ENCODE assay signal across 9 mouse cellular contexts in genomic region chr1:180848511-180849241, GRCm38 (mm10). TPM values are rescaled to one million over a fixed set of nuclear protein-coding genes. Genes with fewer than 3 reads are reported as not detected.
DNase-seq lines count a peak whose midpoint lies in the region; ATAC-seq and TF ChIP-seq lines count a peak whose summit lies in the region.
"Had no signal": no experiment of that assay in that cellular context is flagged by ENCODE, and none has a peak within 500 bp of the region (broad histone marks: within the 10 kb centered on the region; RNA-seq: fewer than 3 reads in every experiment).

No protein-coding gene starts in this region.

- WGBS in forebrain, embryonic 15.5 days, result 6% methylated on average over 11 of the region's 11 CpGs
- 9% methylated on average over 11 of the region's 11 CpGs for WGBS in liver, postnatal 0 days (ENCODE audit: insufficient replicate concordance)
- WGBS in neural tube, embryonic 12.5 days, result 15% methylated on average over 11 of the region's 11 CpGs
- WGBS in thymus, adult 2 months, result under 1% methylated on average over 11 of the region's 11 CpGs

- H3K4me2 ChIP-seq in forebrain, embryonic 15.5 days (replicated peaks), result peak overlapping the region; percentile 56
- peak overlapping the region; percentile 76 for H3K4me2 ChIP-seq in liver, postnatal 0 days (ENCODE audit: low read depth, low read length)
- peak overlapping the region; percentile 58 for H3K4me2 ChIP-seq in neural tube, embryonic 12.5 days (replicated peaks)

- TF ChIP-seq EP300 in ES-Bruce4 (IDR thresholded peaks at IDR 0.05; ENCODE audit: insufficient read depth, low read depth, low read length), result 0 out of 2 replicates have a peak, but pooled peaks have one; percentile 30
- TF ChIP-seq EP300 in liver, postnatal 0 days (IDR thresholded peaks at IDR 0.05; ENCODE audit: low read depth), result no peak; the same call in 1 of the 2 replicates

- peak; percentile 33 for ATAC-seq in forebrain, embryonic 15.5 days (replicated peaks)
- ATAC-seq in liver, postnatal 0 days, result peak; percentile 5; the same call in 1 of the 2 replicates
- peak; percentile 31 for ATAC-seq in neural tube, embryonic 12.5 days (ENCODE audit: low FRiP score, low read depth)

- H3K4me3 ChIP-seq in ES-Bruce4 (ENCODE audit: low read depth, low read length), result peak overlapping the region; percentile 41
- peak overlapping the region; percentile 34 for H3K4me3 ChIP-seq in forebrain, embryonic 15.5 days
- peak overlapping the region; percentile 48 for H3K4me3 ChIP-seq in liver, postnatal 0 days (ENCODE audit: low read depth, low read length)
- peak overlapping the region; percentile 19; the same call in 1 of the 2 replicates for H3K4me3 ChIP-seq in neural tube, embryonic 12.5 days
- H3K4me3 ChIP-seq in thymus, adult 2 months (ENCODE audit: control insufficient read depth, insufficient read depth, low read length), result peak overlapping the region; percentile 50

- no peaks in the 10 kb centered on the region for H3K27me3 ChIP-seq in ES-Bruce4 (ENCODE audit: control insufficient read depth, insufficient read depth, low read length, poor library complexity, severe bottlenecking)
- no peaks in the 10 kb centered on the region for H3K27me3 ChIP-seq in forebrain, embryonic 15.5 days
- H3K27me3 ChIP-seq in liver, postnatal 0 days (ENCODE audit: insufficient read depth, low read length), result no peaks in the 10 kb centered on the region
- no peaks in the 10 kb centered on the region for H3K27me3 ChIP-seq in neural tube, embryonic 12.5 days (replicated peaks)
- no peaks in the 10 kb centered on the region for H3K27me3 ChIP-seq in thymus, adult 2 months (ENCODE audit: control insufficient read depth, insufficient read depth, low read length)

- intact Hi-C loops in heart, postnatal 14 days (cut with DNase I), result loop anchor here (1.0 kb wide), 1 partner anchor 34 kb away; no protein-coding TSS in a partner anchor

- DNase-seq in cerebellum, adult 11-12 months, result peak; percentile 74
- DNase-seq in heart, postnatal 14 days, result peak; percentile 63 to 71
- peak; percentile 39 to 66 for DNase-seq in kidney, postnatal 4 days
- peak; percentile 72 for DNase-seq in liver, postnatal 0 days
- peak; percentile 56 for DNase-seq in thymus, adult 2 months

- peaks cover 5% of the 10 kb centered on the region; the same call in 1 of the 2 replicates for H3K36me3 ChIP-seq in ES-Bruce4 (ENCODE audit: control insufficient read depth, insufficient read depth, low read length, poor library complexity, severe bottlenecking)
- H3K36me3 ChIP-seq in forebrain, embryonic 15.5 days, result no peaks in the 10 kb centered on the region
- no peaks in the 10 kb centered on the region for H3K36me3 ChIP-seq in liver, postnatal 0 days (replicated peaks; ENCODE audit: insufficient read depth, low read length)
- no peaks in the 10 kb centered on the region for H3K36me3 ChIP-seq in neural tube, embryonic 12.5 days
- no peaks in the 10 kb centered on the region for H3K36me3 ChIP-seq in thymus, adult 2 months (ENCODE audit: control insufficient read depth, insufficient read depth, low read length)

- peak overlapping the region; percentile 62; the same call in 1 of the 2 replicates for H3K9ac ChIP-seq in ES-Bruce4 (ENCODE audit: low read depth, poor library complexity, severe bottlenecking)
- H3K9ac ChIP-seq in forebrain, embryonic 15.5 days (replicated peaks), result peak overlapping the region; percentile 48
- H3K9ac ChIP-seq in liver, postnatal 0 days (replicated peaks), result peak overlapping the region; percentile 64
- peak overlapping the region; percentile 61 for H3K9ac ChIP-seq in neural tube, embryonic 12.5 days

- peak overlapping the region; percentile 40 for H3K27ac ChIP-seq in ES-Bruce4 (ENCODE audit: insufficient read depth, low read length)
- peak overlapping the region; percentile 99 for H3K27ac ChIP-seq in forebrain, embryonic 15.5 days (replicated peaks)
- peak overlapping the region; percentile 95 for H3K27ac ChIP-seq in liver, postnatal 0 days (ENCODE audit: low read depth)
- H3K27ac ChIP-seq in neural tube, embryonic 12.5 days, result peak overlapping the region; percentile 94
- H3K27ac ChIP-seq in thymus, adult 2 months (ENCODE audit: control insufficient read depth, insufficient read depth, low read length), result peak overlapping the region; percentile 92

- peaks cover 1% of the 10 kb centered on the region for H3K4me1 ChIP-seq in ES-Bruce4 (ENCODE audit: control insufficient read depth, insufficient read depth, low read length)
- H3K4me1 ChIP-seq in forebrain, embryonic 15.5 days, result peaks cover 48% of the 10 kb centered on the region
- H3K4me1 ChIP-seq in liver, postnatal 0 days (ENCODE audit: insufficient read depth), result peaks cover 47% of the 10 kb centered on the region
- H3K4me1 ChIP-seq in neural tube, embryonic 12.5 days, result peaks cover 33% of the 10 kb centered on the region
- H3K4me1 ChIP-seq in thymus, adult 2 months (replicated peaks; ENCODE audit: control insufficient read depth, insufficient read depth, low read length), result peaks cover 18% of the 10 kb centered on the region

- no peaks in the 10 kb centered on the region for H3K9me3 ChIP-seq in ES-Bruce4 (replicated peaks; ENCODE audit: control insufficient read depth, insufficient read depth, low read length, poor library complexity, severe bottlenecking)
- H3K9me3 ChIP-seq in forebrain, embryonic 15.5 days, result no peaks in the 10 kb centered on the region
- H3K9me3 ChIP-seq in liver, postnatal 0 days (ENCODE audit: low read length), result no peaks in the 10 kb centered on the region
- no peaks in the 10 kb centered on the region for H3K9me3 ChIP-seq in neural tube, embryonic 12.5 days

- TF ChIP-seq CTCF in ES-Bruce4 (IDR thresholded peaks at IDR 0.05; ENCODE audit: low read depth, low read length), result no peak
- no peak for TF ChIP-seq CTCF in liver, postnatal 0 days (IDR thresholded peaks at IDR 0.05; ENCODE audit: low read depth)
- TF ChIP-seq CTCF in thymus, adult 2 months (IDR thresholded peaks at IDR 0.05; ENCODE audit: borderline replicate concordance, control insufficient read depth, extremely low read depth, insufficient read depth, low read length, poor library complexity), result no peak

- no peak for TF ChIP-seq POLR2A in ES-Bruce4 (IDR thresholded peaks at IDR 0.05; ENCODE audit: insufficient read depth, low read length)
- no peak for TF ChIP-seq POLR2A in thymus, adult 2 months (IDR thresholded peaks at IDR 0.05; ENCODE audit: control insufficient read depth, extremely low read depth, insufficient read depth, low read length, poor library complexity)

RNA-seq across cellular contexts. Expression of gene Sde2, which starts 2.3 kb away (rescaled TPM):
- 35.0 and 36.6 TPM in 2 replicates for polyA plus RNA-seq in ES-Bruce4 (2011; ENCODE audit: insufficient read depth, insufficient read length, low read depth, missing spikeins)
- polyA plus RNA-seq in forebrain, embryonic 15.5 days (2015; fragmentation: Nextera tagmentation; extraction: Ambion mirVana), result 35.7 and 35.9 TPM in 2 replicates
- total RNA-seq in heart, postnatal 14 days (2021), result 10 to 100 TPM; 12.4 to 14.9 TPM
- polyA plus RNA-seq in liver, postnatal 0 days (2015; fragmentation: Nextera tagmentation; extraction: Ambion mirVana), result 11.5 and 11.8 TPM in 2 replicates
- 37.6 and 40.5 TPM in 2 replicates for polyA plus RNA-seq in neural tube, embryonic 12.5 days (2016; fragmentation: Nextera tagmentation; extraction: Ambion mirVana)
- polyA plus RNA-seq in thymus, adult 2 months (2012; rRNA removed), result 18.4 and 19.4 TPM in 2 replicates

RNA-seq across cellular contexts. Expression of gene H3f3a, which starts 34.9 kb away (rescaled TPM):
- 679 and 698 TPM in 2 replicates for polyA plus RNA-seq in ES-Bruce4 (2011; ENCODE audit: insufficient read depth, insufficient read length, low read depth, missing spikeins)
- polyA plus RNA-seq in forebrain, embryonic 15.5 days (2015; fragmentation: Nextera tagmentation; extraction: Ambion mirVana), result 3,899 and 4,029 TPM in 2 replicates
- total RNA-seq in heart, postnatal 14 days (2021), result 100 to 1,000 TPM; 659 to 710 TPM
- 1,306 and 1,327 TPM in 2 replicates for polyA plus RNA-seq in liver, postnatal 0 days (2015; fragmentation: Nextera tagmentation; extraction: Ambion mirVana)
- 3,506 and 3,654 TPM in 2 replicates for polyA plus RNA-seq in neural tube, embryonic 12.5 days (2016; fragmentation: Nextera tagmentation; extraction: Ambion mirVana)
- polyA plus RNA-seq in thymus, adult 2 months (2012; rRNA removed), result 750 and 796 TPM in 2 replicates

RNA-seq across cellular contexts. Expression of gene Lefty2, which starts 44.2 kb away (rescaled TPM):
- 117 and 124 TPM in 2 replicates for polyA plus RNA-seq in ES-Bruce4 (2011; ENCODE audit: insufficient read depth, insufficient read length, low read depth, missing spikeins)
- polyA plus RNA-seq in forebrain, embryonic 15.5 days (2015; fragmentation: Nextera tagmentation; extraction: Ambion mirVana), result 3.7 and 4.5 TPM in 2 replicates
- under 1 TPM in 1 of 2 experiments, not detected in 1; 0.07 TPM for total RNA-seq in heart, postnatal 14 days (2021)
- not detected in 2 replicates for polyA plus RNA-seq in liver, postnatal 0 days (2015; fragmentation: Nextera tagmentation; extraction: Ambion mirVana)
- not detected in 2 replicates for polyA plus RNA-seq in neural tube, embryonic 12.5 days (2016; fragmentation: Nextera tagmentation; extraction: Ambion mirVana)
- 0.98 and 1.9 TPM in 2 replicates for polyA plus RNA-seq in thymus, adult 2 months (2012; rRNA removed)
- total RNA-seq: gastrocnemius, postnatal 4 days had no signal

RNA-seq across cellular contexts. Expression of gene Pycr2, which starts 55.4 kb away (rescaled TPM):
- polyA plus RNA-seq in ES-Bruce4 (2011; ENCODE audit: insufficient read depth, insufficient read length, low read depth, missing spikeins), result 97.4 and 109 TPM in 2 replicates
- polyA plus RNA-seq in forebrain, embryonic 15.5 days (2015; fragmentation: Nextera tagmentation; extraction: Ambion mirVana), result 85.1 and 88.7 TPM in 2 replicates
- total RNA-seq in heart, postnatal 14 days (2021), result 10 to 100 TPM; 14.8 to 15.1 TPM
- 33.3 and 43.4 TPM in 2 replicates for polyA plus RNA-seq in liver, postnatal 0 days (2015; fragmentation: Nextera tagmentation; extraction: Ambion mirVana)
- polyA plus RNA-seq in neural tube, embryonic 12.5 days (2016; fragmentation: Nextera tagmentation; extraction: Ambion mirVana), result 93.9 and 94.6 TPM in 2 replicates
- 101 and 106 TPM in 2 replicates for polyA plus RNA-seq in thymus, adult 2 months (2012; rRNA removed)

Comparison
In these comparisons a context has a peak if more than half of its experiments do, and no peak if none do; other contexts are left out.
1. Peak in every context shown above with its lines: DNase-seq, ATAC-seq, H3K4me3 ChIP-seq and H3K27ac ChIP-seq.
2. H3K27ac ChIP-seq: peak in every context shown above with its lines; median percentile 99 in forebrain, embryonic 15.5 days; 95 in liver, postnatal 0 days; 94 in neural tube, embryonic 12.5 days; 92 in thymus, adult 2 months; 40 in ES-Bruce4.
3. RNA of gene Lefty2, which starts 44.2 kb away (polyA plus RNA-seq): 117 to 124 TPM in ES-Bruce4; 3.7 to 4.5 TPM in forebrain, embryonic 15.5 days, 0.98 to 1.9 TPM in thymus, adult 2 months, not detected in neural tube, embryonic 12.5 days and not detected in liver, postnatal 0 days; every median in the first group is over 10 times any median in the second.